Mouse (Mus musculus) left cerebral cortex, adult 18-20 months (tissue): Measurements from ENCODE around the gene Wscd2. TPM values are rescaled to one million over a fixed set of nuclear protein-coding genes. Genes with fewer than 3 reads are reported as not detected.

Source experiments
- DNase-seq, 2 experiments: peaks; one replicate each; pipeline ENCODE4 v3.0.0; 2021 to 2022; ENCODE audit warnings: low spot score in 2 of 2, mixed read lengths in 1 of 2
- total RNA-seq, 2 experiments: library from RNA; stranded (reverse); gene quantifications; 2 replicates each; pipeline ENCODE4 v1.2.3; 2021

The Wscd2 gene
- total RNA-seq, 2 experiments from 2014 or later = 53.0 to 56.5 TPM

- DNase-seq = no peak
Measured at GRCm38 (mm10) chr5:113480451-113480850, 9.7 kb upstream of the Wscd2 start.

GRCm38 (mm10) chr5:113485584-113486162 lies 4.5 kb upstream of the Wscd2 start:
- DNase-seq = no peak

- DNase-seq = no peak
Measured at GRCm38 (mm10) chr5:113487879-113488278, 2.3 kb upstream of the Wscd2 start.

- DNase-seq = no peak
Measured at GRCm38 (mm10) chr5:113489617-113490016, 516 bp upstream of the Wscd2 start.

- DNase-seq = peak; percentile 48 to 74
Measured at GRCm38 (mm10) chr5:113490467-113491260, 531 bp downstream of the Wscd2 start.

GRCm38 (mm10) chr5:113491552-113491951 lies 1.4 kb downstream of the Wscd2 start:
- no peak for DNase-seq

GRCm38 (mm10) chr5:113491988-113492387 lies 1.9 kb downstream of the Wscd2 start:
- no peak for DNase-seq

GRCm38 (mm10) chr5:113492417-113493035 lies 2.4 kb downstream of the Wscd2 start:
- DNase-seq = peak; percentile 41 to 44

- DNase-seq = no peak
Measured at GRCm38 (mm10) chr5:113493997-113494396, 3.9 kb downstream of the Wscd2 start.

- no peak for DNase-seq
Measured at GRCm38 (mm10) chr5:113496926-113497325, 6.8 kb downstream of the Wscd2 start.

GRCm38 (mm10) chr5:113499421-113499820 lies 9.3 kb downstream of the Wscd2 start:
- peak; percentile 40 to 44 for DNase-seq

GRCm38 (mm10) chr5:113503276-113503675 lies 13.1 kb downstream of the Wscd2 start:
- peak; percentile 27 to 46 for DNase-seq

GRCm38 (mm10) chr5:113504654-113505053 lies 14.5 kb downstream of the Wscd2 start:
- no peak for DNase-seq

- DNase-seq = no peak
Measured at GRCm38 (mm10) chr5:113506065-113506464, 15.9 kb downstream of the Wscd2 start.

GRCm38 (mm10) chr5:113506779-113507178 lies 16.6 kb downstream of the Wscd2 start:
- no peak for DNase-seq

- DNase-seq = no peak
Measured at GRCm38 (mm10) chr5:113509167-113509566, 19.0 kb downstream of the Wscd2 start.

GRCm38 (mm10) chr5:113513640-113514039 lies 23.5 kb downstream of the Wscd2 start:
- DNase-seq = no peak

- peak; percentile 92 to 94 for DNase-seq
Measured at GRCm38 (mm10) chr5:113514062-113514461, 23.9 kb downstream of the Wscd2 start.

GRCm38 (mm10) chr5:113516119-113516872 lies 26.2 kb downstream of the Wscd2 start:
- no peak for DNase-seq

GRCm38 (mm10) chr5:113516873-113517336 lies 26.8 kb downstream of the Wscd2 start:
- DNase-seq = no peak

- DNase-seq = no peak
Measured at GRCm38 (mm10) chr5:113517387-113517786, 27.3 kb downstream of the Wscd2 start.
